Mouse (Mus musculus): ENCODE measurements at regions not wholly inside any gene's neighbourhood (a gene's known extent, or its start where the extent isn't known, plus 50 kb on each side); places are given as distances from the start of the nearest gene placed in this dataset.

GRCm38 (mm10) chr17:85758581-85759098 lies 70.6 kb upstream of the Six2 start:
- no peak for TF ChIP-seq CTCF (IDR thresholded peaks at IDR 0.05; ENCODE audit: low read depth, low read length)
- no peak for TF ChIP-seq POLR2A (IDR thresholded peaks at IDR 0.05; ENCODE audit: borderline replicate concordance, low read depth, low read length)
